28 mouse cellular contexts compared by ENCODE assay signal in genomic region chr16:70330007-70330406, GRCm38 (mm10). TPM values are rescaled to one million over a fixed set of nuclear protein-coding genes. Genes with fewer than 3 reads are reported as not detected.
DNase-seq lines count a peak whose midpoint lies in the region; ATAC-seq and TF ChIP-seq lines count a peak whose summit lies in the region.
"Had no signal": no experiment of that assay in that cellular context is flagged by ENCODE, and none has a peak within 500 bp of the region (broad histone marks: within the 10 kb centered on the region; RNA-seq: fewer than 3 reads in every experiment).

No protein-coding gene starts in this region.

- no peaks in the 10 kb centered on the region for H3K79me2 ChIP-seq in myocyte (ENCODE audit: control insufficient read depth, insufficient read depth)

- no peaks in the 10 kb centered on the region for H3K36me3 ChIP-seq in intestine, embryonic 15.5 days
- no peaks in the 10 kb centered on the region for H3K36me3 ChIP-seq in intestine, embryonic 16.5 days (ENCODE audit: control insufficient read depth, insufficient read depth, low read length)
- no peaks in the 10 kb centered on the region for H3K36me3 ChIP-seq in midbrain, embryonic 15.5 days (replicated peaks)
- H3K36me3 ChIP-seq in midbrain, embryonic 10.5 days, result no peaks in the 10 kb centered on the region
- H3K36me3 ChIP-seq in myocyte (ENCODE audit: control insufficient read depth, insufficient read depth), result no peaks in the 10 kb centered on the region
- H3K36me3 ChIP-seq in neural tube, embryonic 15.5 days, result no peaks in the 10 kb centered on the region
- H3K36me3 ChIP-seq in kidney, embryonic 15.5 days, result no peaks in the 10 kb centered on the region
- H3K36me3 ChIP-seq: embryonic facial prominence, embryonic 13.5 days; forebrain, embryonic 12.5 days; forebrain, embryonic 15.5 days; heart, embryonic 12.5 days; heart, embryonic 15.5 days; hindbrain, embryonic 10.5 days; hindbrain, embryonic 13.5 days had no signal

- H3K27ac ChIP-seq in intestine, embryonic 15.5 days, result no peak overlapping the region
- H3K27ac ChIP-seq in intestine, embryonic 16.5 days (ENCODE audit: low read length), result no peak overlapping the region
- H3K27ac ChIP-seq in midbrain, embryonic 15.5 days, result no peak overlapping the region
- H3K27ac ChIP-seq in midbrain, embryonic 10.5 days (replicated peaks), result no peak overlapping the region
- peak overlapping the region; percentile 16 for H3K27ac ChIP-seq in bone marrow macrophage, adult 2 months (ENCODE audit: insufficient read depth, low read depth, low read length)
- H3K27ac ChIP-seq in neural tube, embryonic 15.5 days (replicated peaks), result no peak overlapping the region
- no peak overlapping the region for H3K27ac ChIP-seq in kidney, embryonic 15.5 days
- H3K27ac ChIP-seq: embryonic facial prominence, embryonic 13.5 days; forebrain, embryonic 12.5 days; forebrain, embryonic 15.5 days; hindbrain, embryonic 10.5 days; hindbrain, embryonic 13.5 days; hindbrain, postnatal 0 days had no signal

- 73% methylated on average over 2 of the region's 2 CpGs for WGBS in intestine, embryonic 15.5 days
- WGBS in intestine, embryonic 16.5 days, result 59% methylated on average over 2 of the region's 2 CpGs
- WGBS in midbrain, embryonic 15.5 days, result 50% methylated on average over 2 of the region's 2 CpGs
- 77% methylated on average over 2 of the region's 2 CpGs for WGBS in midbrain, embryonic 10.5 days
- WGBS in neural tube, embryonic 15.5 days, result 77% methylated on average over 2 of the region's 2 CpGs
- WGBS in kidney, embryonic 15.5 days, result 75% methylated on average over 2 of the region's 2 CpGs

- ATAC-seq in intestine, embryonic 15.5 days, result peak; percentile 24; the same call in 1 of the 2 replicates
- ATAC-seq in intestine, embryonic 16.5 days, result no peak
- ATAC-seq in midbrain, embryonic 15.5 days (replicated peaks), result 0 out of 2 replicates have a peak, but pooled peaks have one; percentile 39
- ATAC-seq in neural tube, embryonic 15.5 days (ENCODE audit: low FRiP score), result no peak
- ATAC-seq in kidney, embryonic 15.5 days (replicated peaks; ENCODE audit: low FRiP score), result no peak
- ATAC-seq: forebrain, embryonic 15.5 days; hindbrain, postnatal 0 days; inflammation-experienced regulatory T-cells, adult 6 months had no signal

- no peaks in the 10 kb centered on the region for H3K27me3 ChIP-seq in intestine, embryonic 15.5 days (replicated peaks)
- no peaks in the 10 kb centered on the region for H3K27me3 ChIP-seq in intestine, embryonic 16.5 days (replicated peaks; ENCODE audit: control insufficient read depth, insufficient read depth, low read length)
- H3K27me3 ChIP-seq in midbrain, embryonic 15.5 days (replicated peaks), result no peaks in the 10 kb centered on the region
- no peaks in the 10 kb centered on the region for H3K27me3 ChIP-seq in midbrain, embryonic 10.5 days (ENCODE audit: low read depth, poor library complexity, severe bottlenecking)
- H3K27me3 ChIP-seq in myocyte (ENCODE audit: control insufficient read depth, insufficient read depth, insufficient read length), result no peaks in the 10 kb centered on the region
- H3K27me3 ChIP-seq in neural tube, embryonic 15.5 days (replicated peaks), result no peaks in the 10 kb centered on the region
- no peaks in the 10 kb centered on the region for H3K27me3 ChIP-seq in kidney, embryonic 15.5 days
- H3K27me3 ChIP-seq: embryonic facial prominence, embryonic 13.5 days; forebrain, embryonic 12.5 days; forebrain, embryonic 15.5 days; heart, embryonic 12.5 days; heart, embryonic 15.5 days; hindbrain, embryonic 13.5 days; Patski had no signal

- no peak for DNase-seq in midbrain, embryonic 10.5 days (ENCODE audit: low spot score)
- DNase-seq: adrenal gland, postnatal 10 days; cerebellum, adult 11 months; cerebellum, adult 2 months; cerebellum, adult 9-11 months; cerebellum, postnatal 25 days; gastrocnemius, postnatal 10 days; heart, adult 11 months; heart, postnatal 10 days; heart, postnatal 36 days had no signal

- no peak overlapping the region for H3K9ac ChIP-seq in intestine, embryonic 15.5 days
- no peak overlapping the region for H3K9ac ChIP-seq in intestine, embryonic 16.5 days (ENCODE audit: low read depth, low read length)
- no peak overlapping the region for H3K9ac ChIP-seq in midbrain, embryonic 15.5 days
- no peak overlapping the region for H3K9ac ChIP-seq in neural tube, embryonic 15.5 days (replicated peaks)
- H3K9ac ChIP-seq in kidney, embryonic 15.5 days, result no peak overlapping the region
- H3K9ac ChIP-seq: embryonic facial prominence, embryonic 13.5 days; forebrain, embryonic 12.5 days; forebrain, embryonic 15.5 days; heart, embryonic 12.5 days; heart, embryonic 15.5 days; hindbrain, embryonic 13.5 days had no signal

- TF ChIP-seq CTCF in bone marrow macrophage, adult 2 months (IDR thresholded peaks at IDR 0.05; ENCODE audit: low read depth, low read length), result no peak

- TF ChIP-seq POLR2A in bone marrow macrophage, adult 2 months (IDR thresholded peaks at IDR 0.05; ENCODE audit: borderline replicate concordance, low read depth, low read length), result no peak
- no peak for TF ChIP-seq POLR2A in myocyte (IDR thresholded peaks at IDR 0.05; ENCODE audit: insufficient read length, low read depth)

- no peak overlapping the region for H3K4me3 ChIP-seq in intestine, embryonic 15.5 days (replicated peaks)
- no peak overlapping the region for H3K4me3 ChIP-seq in intestine, embryonic 16.5 days (ENCODE audit: low read length)
- no peak overlapping the region for H3K4me3 ChIP-seq in midbrain, embryonic 15.5 days
- H3K4me3 ChIP-seq in midbrain, embryonic 10.5 days, result no peak overlapping the region
- H3K4me3 ChIP-seq in bone marrow macrophage, adult 2 months (ENCODE audit: insufficient read depth, low read length), result no peak overlapping the region
- H3K4me3 ChIP-seq in myocyte, result no peak overlapping the region
- H3K4me3 ChIP-seq in neural tube, embryonic 15.5 days (replicated peaks), result no peak overlapping the region
- H3K4me3 ChIP-seq in kidney, embryonic 15.5 days (replicated peaks), result no peak overlapping the region
- H3K4me3 ChIP-seq: embryonic facial prominence, embryonic 13.5 days; erythroblast, embryonic 14.5 days; forebrain, embryonic 12.5 days; forebrain, embryonic 15.5 days; heart, embryonic 12.5 days; heart, embryonic 15.5 days; hindbrain, embryonic 10.5 days; hindbrain, embryonic 13.5 days had no signal

- no peak overlapping the region for H3ac ChIP-seq in myocyte (ENCODE audit: control insufficient read depth, insufficient read length)

- no peak overlapping the region for H3K4me2 ChIP-seq in intestine, embryonic 15.5 days (replicated peaks)
- no peak overlapping the region for H3K4me2 ChIP-seq in intestine, embryonic 16.5 days (ENCODE audit: low read depth, low read length)
- H3K4me2 ChIP-seq in midbrain, embryonic 15.5 days, result no peak overlapping the region
- peak overlapping the region; percentile 63 for H3K4me2 ChIP-seq in myocyte (ENCODE audit: low read depth)
- no peak overlapping the region for H3K4me2 ChIP-seq in neural tube, embryonic 15.5 days
- H3K4me2 ChIP-seq in kidney, embryonic 15.5 days, result no peak overlapping the region
- H3K4me2 ChIP-seq: embryonic facial prominence, embryonic 13.5 days; forebrain, embryonic 12.5 days; forebrain, embryonic 15.5 days; heart, embryonic 12.5 days; hindbrain, embryonic 13.5 days had no signal

- H3K9me3 ChIP-seq in intestine, embryonic 15.5 days, result no peaks in the 10 kb centered on the region
- H3K9me3 ChIP-seq in intestine, embryonic 16.5 days (ENCODE audit: control insufficient read depth, low read length), result no peaks in the 10 kb centered on the region
- H3K9me3 ChIP-seq in midbrain, embryonic 15.5 days, result no peaks in the 10 kb centered on the region
- H3K9me3 ChIP-seq in midbrain, embryonic 10.5 days (replicated peaks), result no peaks in the 10 kb centered on the region
- no peaks in the 10 kb centered on the region for H3K9me3 ChIP-seq in neural tube, embryonic 15.5 days (replicated peaks)
- no peaks in the 10 kb centered on the region for H3K9me3 ChIP-seq in kidney, embryonic 15.5 days (replicated peaks)
- H3K9me3 ChIP-seq: embryonic facial prominence, embryonic 13.5 days; forebrain, embryonic 12.5 days; forebrain, embryonic 15.5 days; heart, embryonic 12.5 days; heart, embryonic 15.5 days; hindbrain, embryonic 10.5 days; hindbrain, embryonic 13.5 days had no signal

- H3K4me1 ChIP-seq in intestine, embryonic 15.5 days (replicated peaks), result 0 out of 2 replicates have a peak, but pooled peaks cover 3% of the 10 kb centered on the region
- peaks cover 8% of the 10 kb centered on the region; the same call in 1 of the 2 replicates for H3K4me1 ChIP-seq in intestine, embryonic 16.5 days (ENCODE audit: control insufficient read depth, insufficient read depth, low read length)
- H3K4me1 ChIP-seq in midbrain, embryonic 15.5 days, result no peaks in the 10 kb centered on the region
- H3K4me1 ChIP-seq in midbrain, embryonic 10.5 days, result no peaks in the 10 kb centered on the region
- peaks cover 30% of the 10 kb centered on the region for H3K4me1 ChIP-seq in bone marrow macrophage, adult 2 months (ENCODE audit: control insufficient read depth, insufficient read depth, low read length)
- H3K4me1 ChIP-seq in neural tube, embryonic 15.5 days, result peaks cover 4% of the 10 kb centered on the region; the same call in 1 of the 2 replicates
- 0 out of 2 replicates have a peak, but pooled peaks cover 2% of the 10 kb centered on the region for H3K4me1 ChIP-seq in kidney, embryonic 15.5 days
- H3K4me1 ChIP-seq: forebrain, embryonic 12.5 days; forebrain, embryonic 15.5 days; hindbrain, embryonic 10.5 days; hindbrain, embryonic 13.5 days had no signal

TF ChIP-seq in myocyte, 11 proteins besides CTCF, POLR2A, EP300 and RAD21 (continues in another document):
- no peak for TF ChIP-seq POLR2AphosphoS2 (IDR thresholded peaks at IDR 0.05; ENCODE audit: insufficient read length, low read depth)
- no peak for TF ChIP-seq MAX (IDR thresholded peaks at IDR 0.05; ENCODE audit: low read depth)
- no peak for TF ChIP-seq SRF (IDR thresholded peaks at IDR 0.05; ENCODE audit: control insufficient read depth, insufficient read length, low read depth)
- TF ChIP-seq REST (IDR thresholded peaks at IDR 0.05; ENCODE audit: insufficient read depth, insufficient read length), result no peak
- TF ChIP-seq TCF3 (IDR thresholded peaks at IDR 0.05; ENCODE audit: insufficient read length, low read depth), result no peak
- no peak for TF ChIP-seq E2F4 (IDR thresholded peaks at IDR 0.05; ENCODE audit: insufficient read depth)

RNA-seq across cellular contexts. Expression of gene Gbe1, which starts 16.3 kb away (rescaled TPM):
- 23.3 and 25.3 TPM in 2 replicates for polyA plus RNA-seq in intestine, embryonic 15.5 days (2015; fragmentation: Nextera tagmentation; extraction: Ambion mirVana)
- 27.2 and 33.6 TPM in 2 replicates for polyA plus RNA-seq in intestine, embryonic 16.5 days (2015; fragmentation: Nextera tagmentation; extraction: Ambion mirVana)
- polyA plus RNA-seq in midbrain, embryonic 15.5 days (2015; fragmentation: Nextera tagmentation; extraction: Ambion mirVana), result 16.6 and 17.9 TPM in 2 replicates
- polyA plus RNA-seq in midbrain, embryonic 10.5 days (2016; fragmentation: Nextera tagmentation; extraction: Ambion mirVana), result 17.3 and 17.6 TPM in 2 replicates
- polyA plus RNA-seq in bone marrow macrophage, adult 2 months (2012; ENCODE audit: insufficient read depth, insufficient read length, missing spikeins), result 12.5 and 15.9 TPM in 2 replicates
- polyA plus RNA-seq in myocyte (2012; fragmentation: generic; extraction: Trizol), result 5.9 TPM
- polyA plus RNA-seq in neural tube, embryonic 15.5 days (2015; fragmentation: Nextera tagmentation; extraction: Ambion mirVana), result 13.3 and 15.2 TPM in 2 replicates
- 27.1 and 29.8 TPM in 2 replicates for polyA plus RNA-seq in kidney, embryonic 15.5 days (2015; fragmentation: Nextera tagmentation; extraction: Ambion mirVana)

Comparison
In these comparisons a context has a peak if more than half of its experiments do, and no peak if none do; other contexts are left out.
1. ATAC-seq: peak in intestine, embryonic 15.5 days (single experiment) and midbrain, embryonic 15.5 days (single experiment); none in intestine, embryonic 16.5 days (single experiment), neural tube, embryonic 15.5 days (single experiment) and kidney, embryonic 15.5 days (single experiment).